In the genomic region with DNA sequence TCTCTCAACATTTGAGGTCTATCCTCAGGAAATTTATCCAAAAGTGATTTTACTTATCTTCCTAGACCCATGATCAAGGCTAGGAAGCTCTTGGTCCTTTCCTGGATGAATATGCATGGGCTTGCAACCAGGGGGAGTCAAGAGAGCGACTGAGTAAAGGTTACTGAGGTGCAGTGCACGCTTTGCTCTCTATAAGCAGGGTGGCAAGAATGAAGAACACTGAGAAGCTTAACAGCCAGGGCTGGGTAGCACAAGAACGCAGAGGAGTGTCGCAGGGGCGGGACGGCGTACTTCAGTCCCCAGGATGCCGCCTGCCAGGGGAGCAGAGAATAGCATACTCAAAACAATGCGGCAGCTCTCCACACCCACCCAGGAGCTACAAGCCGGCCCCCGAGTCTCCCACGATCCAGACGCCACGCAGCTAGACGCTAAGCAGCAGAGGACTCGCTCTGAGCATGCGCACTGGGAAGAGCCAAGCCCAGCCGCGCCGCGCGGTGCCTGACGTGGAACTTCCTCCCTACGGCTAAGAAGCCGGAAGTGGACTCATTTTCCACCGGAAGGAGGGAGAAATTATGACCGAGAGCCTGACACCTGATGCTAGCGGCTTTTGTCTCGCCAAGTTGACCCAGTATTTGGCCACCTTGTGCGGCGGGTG, we compare ENCODE assay signal across 8 mouse cellular contexts. TPM values are rescaled to one million over a fixed set of nuclear protein-coding genes. Genes with fewer than 3 reads are reported as not detected.
DNase-seq lines count a peak whose midpoint lies in the region; ATAC-seq lines count a peak whose summit lies in the region.

No protein-coding gene starts in this region.

- peaks cover 37% of the 10 kb centered on the region for H3K36me3 ChIP-seq in forebrain, embryonic 10.5 days (replicated peaks)
- H3K36me3 ChIP-seq in heart, embryonic 16.5 days (ENCODE audit: control insufficient read depth, insufficient read depth) = peaks cover 10% of the 10 kb centered on the region
- peaks cover 22% of the 10 kb centered on the region for H3K36me3 ChIP-seq in liver, embryonic 15.5 days (replicated peaks)
- H3K36me3 ChIP-seq in neural tube, embryonic 12.5 days = peaks cover 9% of the 10 kb centered on the region; the same call in 1 of the 2 replicates

- H3K27ac ChIP-seq in forebrain, embryonic 10.5 days = peak overlapping the region; percentile 96
- H3K27ac ChIP-seq in heart, embryonic 16.5 days (ENCODE audit: low read length) = peak overlapping the region; percentile 93
- H3K27ac ChIP-seq in liver, embryonic 15.5 days (replicated peaks) = peak overlapping the region; percentile 84
- peak overlapping the region; percentile 81 for H3K27ac ChIP-seq in neural tube, embryonic 12.5 days

- peak overlapping the region; percentile 95 for H3K4me2 ChIP-seq in heart, embryonic 16.5 days (ENCODE audit: low read depth, low read length)
- peak overlapping the region; percentile 87 for H3K4me2 ChIP-seq in liver, embryonic 15.5 days
- peak overlapping the region; percentile 74 for H3K4me2 ChIP-seq in neural tube, embryonic 12.5 days (replicated peaks)

- peak overlapping the region; percentile 81 for H3K9ac ChIP-seq in heart, embryonic 16.5 days (ENCODE audit: low read length)
- H3K9ac ChIP-seq in liver, embryonic 15.5 days = peak overlapping the region; percentile 74
- peak overlapping the region; percentile 68 for H3K9ac ChIP-seq in neural tube, embryonic 12.5 days

- peak overlapping the region; percentile 75 for H3K4me3 ChIP-seq in forebrain, embryonic 10.5 days
- peak overlapping the region; percentile 96 for H3K4me3 ChIP-seq in heart, embryonic 16.5 days (ENCODE audit: low read length)
- H3K4me3 ChIP-seq in liver, embryonic 15.5 days (replicated peaks) = peak overlapping the region; percentile 72
- H3K4me3 ChIP-seq in neural tube, embryonic 12.5 days = peak overlapping the region; percentile 61

- H3K27me3 ChIP-seq in forebrain, embryonic 10.5 days (ENCODE audit: poor library complexity, severe bottlenecking) = no peaks in the 10 kb centered on the region
- H3K27me3 ChIP-seq in heart, embryonic 16.5 days (ENCODE audit: control insufficient read depth, insufficient read depth, low read length) = no peaks in the 10 kb centered on the region
- peaks cover 5% of the 10 kb centered on the region; the same call in 1 of the 2 replicates for H3K27me3 ChIP-seq in liver, embryonic 15.5 days
- H3K27me3 ChIP-seq in neural tube, embryonic 12.5 days (replicated peaks) = no peaks in the 10 kb centered on the region

- WGBS in forebrain, embryonic 10.5 days = under 1% methylated on average over 31 of the region's 31 CpGs
- under 1% methylated on average over 31 of the region's 31 CpGs for WGBS in heart, embryonic 16.5 days
- WGBS in liver, embryonic 15.5 days (ENCODE audit: insufficient replicate concordance) = under 1% methylated on average over 31 of the region's 31 CpGs
- under 1% methylated on average over 31 of the region's 31 CpGs for WGBS in neural tube, embryonic 12.5 days

- peaks cover 21% of the 10 kb centered on the region for H3K4me1 ChIP-seq in forebrain, embryonic 10.5 days
- peaks cover 19% of the 10 kb centered on the region for H3K4me1 ChIP-seq in heart, embryonic 16.5 days (ENCODE audit: control insufficient read depth, insufficient read depth, low read length)
- peaks cover 25% of the 10 kb centered on the region for H3K4me1 ChIP-seq in liver, embryonic 15.5 days (replicated peaks)
- peaks cover 11% of the 10 kb centered on the region for H3K4me1 ChIP-seq in neural tube, embryonic 12.5 days

- ATAC-seq in CD4-positive, CD25-positive, alpha-beta regulatory T cell, adult 4 months = peak; percentile 95
- ATAC-seq in heart, embryonic 16.5 days (replicated peaks; ENCODE audit: extremely low read depth, insufficient read depth, low FRiP score) = peak; percentile 97
- peak; percentile 93 for ATAC-seq in liver, embryonic 15.5 days (ENCODE audit: insufficient read depth)
- peak; percentile 98 for ATAC-seq in neural tube, embryonic 12.5 days (ENCODE audit: low FRiP score, low read depth)

- peak; percentile 79 for DNase-seq in c-Kit-negative CD71-positive TER-119-positive erythroid progenitor cells, embryonic 14.5 days (ENCODE audit: low read depth, low spot score)
- peak; percentile 97 for DNase-seq in forebrain, embryonic 10.5 days (ENCODE audit: extremely low spot score, low spot score)
- DNase-seq in kidney, postnatal 36 days = peak; percentile 90 to 92
- peak; percentile 96 for DNase-seq in telencephalon, adult 2 months (ENCODE audit: low read depth, low spot score)

- no peaks in the 10 kb centered on the region for H3K9me3 ChIP-seq in forebrain, embryonic 10.5 days
- H3K9me3 ChIP-seq in heart, embryonic 16.5 days (replicated peaks; ENCODE audit: control insufficient read depth, low read length) = no peaks in the 10 kb centered on the region
- H3K9me3 ChIP-seq in liver, embryonic 15.5 days (replicated peaks) = no peaks in the 10 kb centered on the region
- no peaks in the 10 kb centered on the region for H3K9me3 ChIP-seq in neural tube, embryonic 12.5 days

RNA-seq across cellular contexts. Expression of a gene that starts 25.1 kb away (rescaled TPM):
- polyA plus RNA-seq in CD4-positive, CD25-positive, alpha-beta regulatory T cell, adult 4 months (2017; shearing (Covaris generic)) = not detected
- polyA plus RNA-seq in forebrain, embryonic 10.5 days (2016; fragmentation: Nextera tagmentation; extraction: Ambion mirVana) = 0.27 and 0.50 TPM in 2 replicates
- polyA plus RNA-seq in heart, embryonic 16.5 days (2015; fragmentation: Nextera tagmentation; extraction: Ambion mirVana) = not detected in 2 replicates
- polyA plus RNA-seq in liver, embryonic 15.5 days (2015; fragmentation: Nextera tagmentation; extraction: Ambion mirVana) = not detected in 2 replicates
- polyA plus RNA-seq in neural tube, embryonic 12.5 days (2016; fragmentation: Nextera tagmentation; extraction: Ambion mirVana) = not detected in 2 replicates

RNA-seq across cellular contexts. Expression of a gene that starts 29.4 kb away (rescaled TPM):
- not detected for polyA plus RNA-seq in CD4-positive, CD25-positive, alpha-beta regulatory T cell, adult 4 months (2017; shearing (Covaris generic))
- polyA plus RNA-seq in forebrain, embryonic 10.5 days (2016; fragmentation: Nextera tagmentation; extraction: Ambion mirVana) = 8.4 and 11.6 TPM in 2 replicates
- 0.82 and 0.84 TPM in 2 replicates for polyA plus RNA-seq in heart, embryonic 16.5 days (2015; fragmentation: Nextera tagmentation; extraction: Ambion mirVana)
- 0.08 and 0.09 TPM in 2 replicates for polyA plus RNA-seq in liver, embryonic 15.5 days (2015; fragmentation: Nextera tagmentation; extraction: Ambion mirVana)
- polyA plus RNA-seq in neural tube, embryonic 12.5 days (2016; fragmentation: Nextera tagmentation; extraction: Ambion mirVana) = 88.5 and 89.7 TPM in 2 replicates

RNA-seq across cellular contexts. Expression of a gene that starts 43.6 kb away (rescaled TPM):
- polyA plus RNA-seq in CD4-positive, CD25-positive, alpha-beta regulatory T cell, adult 4 months (2017; shearing (Covaris generic)) = 1 to 10 TPM; 5.3 to 6.4 TPM
- polyA plus RNA-seq in forebrain, embryonic 10.5 days (2016; fragmentation: Nextera tagmentation; extraction: Ambion mirVana) = 0.05 TPM in 2 replicates
- 76.3 and 83.4 TPM in 2 replicates for polyA plus RNA-seq in heart, embryonic 16.5 days (2015; fragmentation: Nextera tagmentation; extraction: Ambion mirVana)
- polyA plus RNA-seq in liver, embryonic 15.5 days (2015; fragmentation: Nextera tagmentation; extraction: Ambion mirVana) = 0.31 and 0.47 TPM in 2 replicates
- 0.14 and 0.18 TPM in 2 replicates for polyA plus RNA-seq in neural tube, embryonic 12.5 days (2016; fragmentation: Nextera tagmentation; extraction: Ambion mirVana)

RNA-seq across cellular contexts. Expression of a gene that starts 47.9 kb away (rescaled TPM):
- polyA plus RNA-seq in CD4-positive, CD25-positive, alpha-beta regulatory T cell, adult 4 months (2017; shearing (Covaris generic)) = 1 to 10 TPM; 3.1 to 5.5 TPM
- polyA plus RNA-seq in forebrain, embryonic 10.5 days (2016; fragmentation: Nextera tagmentation; extraction: Ambion mirVana) = 1.8 and 3.0 TPM in 2 replicates
- polyA plus RNA-seq in heart, embryonic 16.5 days (2015; fragmentation: Nextera tagmentation; extraction: Ambion mirVana) = 3.9 and 4.2 TPM in 2 replicates
- 4.9 and 5.2 TPM in 2 replicates for polyA plus RNA-seq in liver, embryonic 15.5 days (2015; fragmentation: Nextera tagmentation; extraction: Ambion mirVana)
- 5.9 and 7.5 TPM in 2 replicates for polyA plus RNA-seq in neural tube, embryonic 12.5 days (2016; fragmentation: Nextera tagmentation; extraction: Ambion mirVana)

Comparison
In these comparisons a context has a peak if more than half of its experiments do, and no peak if none do; other contexts are left out.
1. Peak in every context shown above with its lines: DNase-seq, ATAC-seq, H3K4me3 ChIP-seq and H3K27ac ChIP-seq.
2. RNA of a gene that starts 43.6 kb away (polyA plus RNA-seq): 76.3 to 83.4 TPM in heart, embryonic 16.5 days; 5.3 to 6.4 TPM in CD4-positive, CD25-positive, alpha-beta regulatory T cell, adult 4 months, 0.31 to 0.47 TPM in liver, embryonic 15.5 days, 0.14 to 0.18 TPM in neural tube, embryonic 12.5 days and 0.05 TPM in forebrain, embryonic 10.5 days; every median in the first group is over 10 times any median in the second.